Mouse (Mus musculus): Measurements from ENCODE around the gene Lrrc58. TPM values are rescaled to one million over a fixed set of nuclear protein-coding genes. Genes with fewer than 3 reads are reported as not detected.

Lrrc58 gene
- polyA plus RNA-seq, 1 experiment from 2014 or later: 49.0 TPM

- Histone ChIP-seq H3K9me3 (no peaks in the 10 kb centered on the region), H3K4me2 (no peak overlapping the region), H3K27me3 (no peaks in the 10 kb centered on the region), H3K4me1 (replicated peaks) (peaks cover 47% of the 10 kb centered on the region), H3K27ac (0 out of 2 replicates have a peak overlapping the region, but pooled peaks have one; percentile 0), H3K4me3 (no peak overlapping the region), H3K36me3 (peaks cover 19% of the 10 kb centered on the region), H3K9ac (no peak overlapping the region)
- no peak for ATAC-seq (ENCODE audit: low FRiP score)
- WGBS: 84% methylated on average over 4 of the region's 4 CpGs
Observed at GRCm38 (mm10) chr16:37874501-37875235, 6.5 kb downstream of the Lrrc58 start.

- Histone ChIP-seq H3K9me3 (no peaks in the 10 kb centered on the region), H3K4me1 (replicated peaks) (peaks cover 25% of the 10 kb centered on the region), H3K4me3 (no peak overlapping the region), H3K27ac (no peak overlapping the region), H3K27me3 (no peaks in the 10 kb centered on the region), H3K4me2 (no peak overlapping the region), H3K36me3 (peaks cover 39% of the 10 kb centered on the region), H3K9ac (no peak overlapping the region)
- no peak for ATAC-seq (ENCODE audit: low FRiP score)
- over 99% methylated on average over 3 of the region's 3 CpGs for WGBS
Observed at GRCm38 (mm10) chr16:37877406-37877805, 9.2 kb downstream of the Lrrc58 start.

DNA sequence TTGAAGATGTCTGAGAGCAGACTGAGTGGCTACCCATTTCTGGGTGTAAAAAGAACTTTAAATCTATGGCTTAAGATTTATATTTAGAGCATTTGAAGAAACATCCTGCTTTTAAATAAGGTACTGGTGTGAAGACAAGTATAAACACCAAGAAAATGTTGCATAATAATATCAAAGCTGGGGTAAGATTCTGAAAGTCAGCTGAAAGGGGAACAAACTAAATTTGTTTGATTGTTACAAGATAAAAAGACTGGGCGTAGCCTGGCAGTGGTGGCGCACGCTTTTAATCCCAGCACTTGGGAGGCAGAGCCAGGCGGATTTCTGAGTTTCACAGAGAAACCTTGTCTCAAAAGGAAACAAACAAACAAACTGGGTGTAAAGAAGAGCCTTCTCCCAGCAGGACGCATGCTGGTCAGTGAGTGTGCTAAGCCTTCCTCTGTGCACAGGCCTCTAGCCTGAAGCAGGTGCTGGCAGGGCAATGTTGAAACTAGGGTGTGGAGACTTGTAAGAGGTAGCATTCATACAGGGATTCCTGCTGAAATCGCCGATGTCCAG lies 10.8 kb downstream of the Lrrc58 start:
- WGBS: 89% methylated on average over 7 of the region's 7 CpGs
- Histone ChIP-seq H3K27ac (no peak overlapping the region), H3K4me3 (no peak overlapping the region), H3K27me3 (no peaks in the 10 kb centered on the region), H3K4me1 (replicated peaks) (peaks cover 16% of the 10 kb centered on the region), H3K9ac (no peak overlapping the region), H3K9me3 (no peaks in the 10 kb centered on the region), H3K36me3 (peaks cover 55% of the 10 kb centered on the region), H3K4me2 (no peak overlapping the region)
- ATAC-seq (ENCODE audit: low FRiP score): no peak

GRCm38 (mm10) chr16:37879750-37880419 lies 11.7 kb downstream of the Lrrc58 start:
- Histone ChIP-seq H3K9me3 (no peaks in the 10 kb centered on the region), H3K36me3 (peaks cover 59% of the 10 kb centered on the region), H3K27ac (no peak overlapping the region), H3K9ac (no peak overlapping the region), H3K4me2 (no peak overlapping the region), H3K4me3 (no peak overlapping the region), H3K27me3 (no peaks in the 10 kb centered on the region), H3K4me1 (replicated peaks) (peaks cover 12% of the 10 kb centered on the region)
- WGBS: 95% methylated on average over 4 of the region's 4 CpGs
- ATAC-seq (ENCODE audit: low FRiP score): no peak

- H3K4me3 ChIP-seq: no peak overlapping the region
- H3K4me2 ChIP-seq: no peak overlapping the region
- H3K27ac ChIP-seq: no peak overlapping the region
- H3K9ac ChIP-seq: no peak overlapping the region
- whole genome bisulfite sequencing: 85% methylated on average over 2 of the region's 2 CpGs
- H3K36me3 ChIP-seq: peaks cover 59% of the 10 kb centered on the region
- H3K9me3 ChIP-seq: no peaks in the 10 kb centered on the region
- no peaks in the 10 kb centered on the region for H3K27me3 ChIP-seq
- peaks cover 8% of the 10 kb centered on the region for H3K4me1 ChIP-seq (replicated peaks)
- ATAC-seq (ENCODE audit: low FRiP score): no peak
Observed at GRCm38 (mm10) chr16:37881168-37881567, 13.0 kb downstream of the Lrrc58 start.

- H3K27ac ChIP-seq: no peak overlapping the region
- no peak overlapping the region for H3K4me3 ChIP-seq
- H3K4me1 ChIP-seq (replicated peaks): peaks cover 10% of the 10 kb centered on the region
- peaks cover 4% of the 10 kb centered on the region for H3K36me3 ChIP-seq
- no peaks in the 10 kb centered on the region for H3K9me3 ChIP-seq
- H3K27me3 ChIP-seq: no peaks in the 10 kb centered on the region
- no peak overlapping the region for H3K4me2 ChIP-seq
- ATAC-seq (ENCODE audit: low FRiP score): no peak
- H3K9ac ChIP-seq: no peak overlapping the region
- 89% methylated on average over 3 of the region's 3 CpGs for WGBS
Observed at GRCm38 (mm10) chr16:37888986-37889385, 20.8 kb downstream of the Lrrc58 start.

DNA sequence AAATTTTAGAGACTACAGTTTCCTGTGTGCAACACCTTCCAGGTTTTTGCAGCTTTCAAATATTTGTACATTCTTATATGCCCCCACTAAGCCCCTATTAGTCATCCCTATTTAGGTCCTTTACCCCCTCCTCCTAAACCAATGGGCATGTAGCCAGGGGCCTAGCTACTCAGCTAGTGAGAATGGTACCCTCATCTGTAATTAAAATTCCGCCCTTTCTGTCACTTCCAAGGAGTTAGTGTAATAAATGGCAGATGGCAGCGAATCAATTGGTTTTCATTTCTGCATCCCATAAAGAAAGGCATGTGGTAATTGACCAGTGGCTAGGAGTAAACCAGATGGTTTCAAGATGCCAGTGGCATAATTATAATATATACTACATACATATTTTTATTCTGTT lies 24.5 kb downstream of the Lrrc58 start:
- Histone ChIP-seq H3K27me3 (no peaks in the 10 kb centered on the region), H3K4me3 (no peak overlapping the region), H3K27ac (no peak overlapping the region), H3K36me3 (no peaks in the 10 kb centered on the region), H3K4me1 (replicated peaks) (peaks cover 10% of the 10 kb centered on the region), H3K4me2 (no peak overlapping the region), H3K9me3 (no peaks in the 10 kb centered on the region), H3K9ac (no peak overlapping the region)
- 33% methylated on average over 2 of the region's 2 CpGs for WGBS
- no peak for ATAC-seq (ENCODE audit: low FRiP score)

- Histone ChIP-seq H3K4me3 (no peak overlapping the region), H3K9ac (no peak overlapping the region), H3K4me1 (replicated peaks) (peaks cover 10% of the 10 kb centered on the region), H3K27ac (peak overlapping the region; percentile 30), H3K4me2 (no peak overlapping the region), H3K9me3 (no peaks in the 10 kb centered on the region), H3K27me3 (no peaks in the 10 kb centered on the region), H3K36me3 (no peaks in the 10 kb centered on the region)
- ATAC-seq (ENCODE audit: low FRiP score): no peak
- WGBS: 71% methylated on average over 6 of the region's 6 CpGs
Observed at GRCm38 (mm10) chr16:37893381-37893780, 25.2 kb downstream of the Lrrc58 start.

- no peak overlapping the region for H3K4me3 ChIP-seq
- no peaks in the 10 kb centered on the region for H3K36me3 ChIP-seq
- H3K9me3 ChIP-seq: no peaks in the 10 kb centered on the region
- H3K9ac ChIP-seq: no peak overlapping the region
- H3K4me2 ChIP-seq: no peak overlapping the region
- 96% methylated on average over 2 of the region's 2 CpGs for WGBS
- no peaks in the 10 kb centered on the region for H3K27me3 ChIP-seq
- no peak for ATAC-seq (ENCODE audit: low FRiP score)
- no peak overlapping the region for H3K27ac ChIP-seq
- peaks cover 10% of the 10 kb centered on the region for H3K4me1 ChIP-seq (replicated peaks)
Observed at GRCm38 (mm10) chr16:37893942-37894341, 25.8 kb downstream of the Lrrc58 start.

GRCm38 (mm10) chr16:37898790-37899189 lies 30.6 kb downstream of the Lrrc58 start:
- Histone ChIP-seq H3K27ac (no peak overlapping the region), H3K36me3 (no peaks in the 10 kb centered on the region), H3K4me1 (replicated peaks) (0 out of 2 replicates have a peak, but pooled peaks cover 3% of the 10 kb centered on the region), H3K9ac (no peak overlapping the region), H3K27me3 (no peaks in the 10 kb centered on the region), H3K4me3 (no peak overlapping the region), H3K9me3 (no peaks in the 10 kb centered on the region), H3K4me2 (no peak overlapping the region)
- WGBS: 80% methylated on average over 5 of the region's 5 CpGs
- ATAC-seq (ENCODE audit: low FRiP score): no peak

GRCm38 (mm10) chr16:37899357-37899756 lies 31.2 kb downstream of the Lrrc58 start:
- Histone ChIP-seq H3K9ac (no peak overlapping the region), H3K27me3 (no peaks in the 10 kb centered on the region), H3K4me3 (no peak overlapping the region), H3K36me3 (no peaks in the 10 kb centered on the region), H3K9me3 (no peaks in the 10 kb centered on the region), H3K4me2 (no peak overlapping the region), H3K4me1 (replicated peaks) (0 out of 2 replicates have a peak, but pooled peaks cover 3% of the 10 kb centered on the region), H3K27ac (no peak overlapping the region)
- ATAC-seq (ENCODE audit: low FRiP score): no peak
- WGBS: 30% methylated on average over 2 of the region's 2 CpGs

DNA sequence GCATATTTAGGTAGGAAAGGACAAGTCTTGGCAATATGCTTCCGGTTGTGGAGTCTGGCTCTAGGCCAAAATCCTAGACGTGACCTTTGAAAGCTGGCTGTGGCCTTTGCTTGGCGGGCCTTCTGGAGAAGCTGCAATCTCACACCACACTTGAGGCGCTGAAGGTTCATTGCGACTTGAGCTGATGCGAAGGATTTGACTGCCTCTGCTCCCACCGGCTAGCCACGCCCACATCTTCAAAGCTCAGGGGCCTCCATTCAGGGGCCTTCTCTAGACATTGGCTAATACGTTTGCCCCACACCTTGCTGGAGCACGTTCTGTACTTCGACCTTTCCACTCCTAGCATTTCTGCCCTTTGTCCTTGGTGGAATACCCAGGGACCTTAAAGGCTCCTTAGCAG lies 33.1 kb downstream of the Lrrc58 start:
- no peaks in the 10 kb centered on the region for H3K9me3 ChIP-seq
- no peak overlapping the region for H3K9ac ChIP-seq
- WGBS: 51% methylated on average over 11 of the region's 11 CpGs
- no peaks in the 10 kb centered on the region for H3K36me3 ChIP-seq
- H3K27ac ChIP-seq: no peak overlapping the region
- 0 out of 2 replicates have a peak, but pooled peaks cover 3% of the 10 kb centered on the region for H3K4me1 ChIP-seq (replicated peaks)
- H3K4me2 ChIP-seq: no peak overlapping the region
- no peak for ATAC-seq (ENCODE audit: low FRiP score)
- no peak overlapping the region for H3K4me3 ChIP-seq
- H3K27me3 ChIP-seq: no peaks in the 10 kb centered on the region

All from hindbrain, embryonic 13.5 days (tissue).